Mouse (Mus musculus): ENCODE measurements around the gene Cox7a1.

- TF ChIP-seq CTCF (IDR thresholded peaks at IDR 0.05; ENCODE audit: borderline replicate concordance, insufficient read depth, low read depth, low read length) (no peak), POLR2A (IDR thresholded peaks at IDR 0.05; ENCODE audit: borderline replicate concordance, insufficient read depth, low read length) (no peak)
Observed at GRCm38 (mm10) chr7:30213881-30214280, 29.9 kb downstream of the Cox7a1 start.

Measured in cerebellum, adult 2 months (tissue).